Mouse (Mus musculus) ovary, postnatal 14 days (tissue): ENCODE results near the gene Smc6.
A peak's percentile ranks its signal among the peaks of the same experiment; 100 is the strongest.

ENCODE experiments used
- DNase-seq: peaks from one replicate; pipeline ENCODE4 v3.0.0; 2022; ENCODE audit warnings: low spot score

The Smc6 gene

DNA sequence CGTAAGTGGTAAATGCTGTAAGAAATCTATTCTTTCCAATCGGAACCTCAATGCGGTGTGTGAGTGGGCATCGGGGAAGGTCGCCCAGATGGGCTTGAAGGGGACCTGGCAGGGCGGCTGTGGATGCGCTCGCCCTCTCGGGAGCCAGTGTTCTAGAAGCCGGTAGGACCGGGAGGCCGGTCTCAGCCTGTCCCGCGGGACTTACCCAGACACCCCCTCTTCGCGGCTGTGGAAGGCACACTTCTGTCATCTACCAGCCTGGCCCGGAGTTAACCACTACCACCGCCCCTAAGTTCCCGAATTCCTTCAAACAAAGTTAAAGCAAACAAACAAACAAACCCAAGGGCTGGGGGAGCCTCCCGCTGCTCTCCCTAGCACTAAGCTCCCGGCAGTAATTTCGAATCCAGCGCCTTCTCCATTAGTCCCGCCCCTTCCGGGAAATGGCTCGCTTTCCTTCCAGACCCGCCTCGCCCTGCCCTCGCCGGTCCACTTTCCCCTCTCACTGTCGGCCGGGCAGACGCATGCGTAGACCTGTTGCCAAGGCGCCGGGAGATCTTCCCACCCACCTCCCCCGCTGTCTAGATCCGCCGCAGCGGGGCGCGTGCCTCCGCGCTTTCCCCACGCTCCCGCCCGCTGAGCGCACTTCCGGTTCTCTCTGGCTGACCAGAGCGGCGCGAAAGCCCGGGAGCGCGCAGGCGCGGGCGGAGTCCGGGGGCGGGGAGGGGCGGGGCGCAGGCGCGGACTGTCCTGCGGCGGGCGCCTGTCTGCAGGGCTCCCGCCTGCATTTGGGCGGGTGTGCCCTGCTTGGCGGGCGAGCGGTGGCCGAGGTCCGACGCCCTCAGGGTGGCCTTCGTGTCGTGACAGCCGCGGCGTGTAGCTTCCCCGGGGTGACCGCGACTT is at the start of gene Smc6, which contains the start of gene Gen1:
Gene Smc6 (plus strand): TSS at position 505 of the 900 bp plus-strand sequence.
Gene Gen1 (minus strand): TSS at position 420 of the 900 bp plus-strand sequence.
- peak; percentile 93 for DNase-seq

DNA sequence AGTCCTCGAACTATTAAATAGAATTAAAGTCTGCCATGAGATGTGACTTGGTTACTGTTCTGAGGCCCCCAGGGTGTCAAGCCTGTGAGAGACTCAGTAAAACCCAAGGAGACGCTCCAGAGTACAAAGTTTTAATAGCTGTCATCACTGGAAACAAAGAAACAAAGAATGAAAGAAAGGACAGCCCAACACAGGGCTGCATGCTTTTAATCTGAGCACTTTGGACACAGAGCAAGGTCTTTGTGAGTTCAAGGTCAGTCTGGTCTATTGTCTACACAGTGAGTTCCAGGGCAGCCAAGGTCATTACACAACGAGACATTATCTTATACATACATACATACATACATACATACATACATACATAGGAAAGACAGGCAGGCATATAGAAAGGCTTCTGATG is 49.2 kb upstream of the Smc6 start:
- DNase-seq, result no peak

DNA sequence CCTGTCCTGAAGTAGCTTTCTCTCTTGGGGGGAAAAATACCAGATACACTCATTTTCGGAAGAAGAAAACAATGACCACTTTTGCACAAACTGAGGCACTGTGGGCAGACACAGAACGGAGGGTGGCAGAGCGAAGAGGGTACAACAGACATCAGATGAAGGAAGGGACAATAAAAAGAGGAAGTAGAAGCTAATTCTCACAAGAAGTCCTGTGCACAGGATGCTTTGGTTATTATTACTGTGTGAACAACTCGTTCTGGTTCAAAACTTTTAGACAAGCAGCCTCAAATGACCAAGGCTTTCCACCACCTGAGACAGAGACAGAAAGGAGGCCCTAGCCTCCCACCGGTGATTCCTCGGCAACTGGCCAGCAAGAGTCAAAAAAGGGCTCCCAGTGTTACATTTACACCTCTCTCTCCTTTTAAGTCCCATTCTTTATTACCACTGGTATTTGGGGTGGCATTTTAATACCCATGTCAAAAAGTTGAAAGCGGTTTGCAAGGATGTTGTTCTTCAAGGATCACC is 47.9 kb upstream of the Smc6 start:
- no peak for DNase-seq

DNA sequence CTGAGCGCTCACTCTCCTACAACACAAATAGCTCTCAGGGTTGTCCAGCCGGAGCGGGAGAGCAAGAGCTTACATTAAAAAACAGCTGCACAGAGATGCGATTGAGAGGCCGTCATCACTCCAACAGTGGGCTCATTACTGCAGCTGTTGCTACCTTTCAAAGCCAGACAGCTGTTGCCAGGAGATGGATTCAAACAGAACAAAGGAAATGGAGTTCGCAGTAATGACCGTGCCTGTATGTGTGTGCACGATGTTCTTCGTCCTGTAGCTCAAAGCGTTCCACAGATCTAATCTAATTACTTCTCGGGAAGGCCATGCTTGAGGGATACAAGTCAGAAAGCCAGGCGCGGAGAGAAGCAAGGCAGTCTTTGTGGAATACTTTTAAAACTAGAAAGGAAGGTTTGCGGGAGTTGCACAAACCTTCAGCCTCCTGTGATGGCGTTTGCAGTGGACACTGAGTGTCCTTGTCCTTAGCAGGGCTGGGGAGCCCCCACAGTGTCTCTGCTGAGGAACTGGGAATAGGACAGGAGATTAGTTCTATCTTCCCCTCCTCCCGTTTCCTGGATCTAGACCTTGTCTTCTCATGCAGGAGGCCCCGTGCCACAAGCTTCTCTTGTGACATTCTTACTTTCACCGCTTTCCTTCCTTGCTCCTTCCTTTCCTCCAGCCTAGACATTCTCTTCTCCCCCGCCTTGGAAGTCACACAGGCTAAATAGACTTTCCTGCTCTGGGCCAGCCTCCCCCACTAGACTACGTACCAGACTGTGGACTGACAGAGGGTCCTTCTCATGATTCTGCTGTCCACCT is 44.0 kb upstream of the Smc6 start:
- peak; percentile 4 for DNase-seq

DNA sequence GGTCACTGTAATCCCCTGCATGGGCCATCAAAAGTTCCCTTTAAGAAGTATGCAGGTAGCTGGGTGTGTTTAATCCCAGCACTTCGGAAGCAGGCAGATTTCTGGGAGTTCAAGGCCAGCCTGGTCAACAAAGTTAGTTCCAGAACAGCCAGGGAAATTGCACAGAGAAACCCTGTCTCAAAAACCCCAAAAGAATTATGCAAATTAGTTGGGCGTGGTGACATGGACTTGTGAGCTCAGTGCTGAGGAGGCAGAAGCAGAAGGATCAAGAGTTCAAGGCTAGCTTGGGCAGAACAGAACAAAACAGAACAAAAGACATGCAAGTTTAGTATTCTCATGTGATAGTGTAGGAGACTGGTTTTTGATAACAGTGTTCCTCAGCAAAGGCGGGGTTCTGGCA is 43.1 kb upstream of the Smc6 start:
- DNase-seq, result no peak

DNA sequence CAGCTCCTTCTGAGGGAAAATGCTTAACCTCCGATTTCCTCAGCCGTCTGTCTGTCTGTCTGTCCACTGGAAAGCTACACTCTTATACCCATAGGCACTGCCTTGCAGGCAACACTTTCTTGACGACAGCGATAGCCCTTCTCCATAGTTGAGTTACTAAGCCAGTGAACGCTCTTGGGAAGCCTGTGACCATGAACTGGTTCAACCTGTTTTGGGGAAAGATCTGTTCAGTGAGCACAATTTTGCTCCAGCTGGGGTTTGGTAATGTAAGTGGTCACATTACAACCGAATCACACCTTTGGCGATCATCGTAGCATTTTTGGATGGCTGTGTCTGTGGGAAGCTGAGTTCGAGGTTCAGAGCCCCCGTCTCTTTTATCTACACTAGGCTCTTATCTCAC is 42.6 kb upstream of the Smc6 start:
- DNase-seq, result no peak

DNA sequence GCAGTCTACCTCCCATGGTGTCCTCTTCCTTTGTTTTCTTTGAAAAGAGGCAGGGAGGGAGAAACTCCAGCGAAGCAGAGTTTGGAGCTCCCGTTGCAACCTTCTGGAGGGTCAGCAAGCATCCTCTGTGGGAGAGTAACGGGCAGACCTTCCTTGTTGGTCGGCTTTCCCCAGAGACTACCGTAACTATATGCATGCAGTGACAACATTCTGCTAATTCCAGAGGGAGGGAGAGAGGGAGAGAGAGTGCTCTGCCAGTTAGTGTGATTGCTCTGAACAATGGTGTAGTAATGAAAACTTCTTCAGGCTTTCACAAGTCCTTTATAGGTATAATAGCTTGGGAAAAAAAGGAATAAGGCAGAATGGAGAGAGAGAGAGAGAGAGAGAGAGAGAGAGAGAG is 41.0 kb upstream of the Smc6 start:
- no peak for DNase-seq

DNA sequence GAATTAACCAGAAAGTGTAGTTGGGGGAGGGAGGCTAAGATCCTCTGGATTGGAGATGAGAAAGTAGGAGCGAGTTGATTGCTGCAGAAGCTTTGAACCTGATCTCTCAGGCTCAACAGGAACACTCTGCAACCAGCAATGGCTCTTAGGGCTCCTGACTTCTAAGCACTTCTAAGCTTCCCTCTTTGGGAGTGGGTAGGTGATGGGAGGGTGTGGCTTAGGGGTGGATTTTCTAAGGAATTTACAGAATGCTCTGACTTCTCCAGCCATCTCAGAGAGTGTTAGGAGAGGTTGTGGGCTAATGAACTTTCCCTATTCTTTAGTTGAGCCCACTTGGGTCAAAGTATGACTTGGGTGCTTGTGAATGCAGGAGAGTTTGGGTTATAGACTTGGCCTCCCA is 39.6 kb upstream of the Smc6 start:
- DNase-seq, result no peak

DNA sequence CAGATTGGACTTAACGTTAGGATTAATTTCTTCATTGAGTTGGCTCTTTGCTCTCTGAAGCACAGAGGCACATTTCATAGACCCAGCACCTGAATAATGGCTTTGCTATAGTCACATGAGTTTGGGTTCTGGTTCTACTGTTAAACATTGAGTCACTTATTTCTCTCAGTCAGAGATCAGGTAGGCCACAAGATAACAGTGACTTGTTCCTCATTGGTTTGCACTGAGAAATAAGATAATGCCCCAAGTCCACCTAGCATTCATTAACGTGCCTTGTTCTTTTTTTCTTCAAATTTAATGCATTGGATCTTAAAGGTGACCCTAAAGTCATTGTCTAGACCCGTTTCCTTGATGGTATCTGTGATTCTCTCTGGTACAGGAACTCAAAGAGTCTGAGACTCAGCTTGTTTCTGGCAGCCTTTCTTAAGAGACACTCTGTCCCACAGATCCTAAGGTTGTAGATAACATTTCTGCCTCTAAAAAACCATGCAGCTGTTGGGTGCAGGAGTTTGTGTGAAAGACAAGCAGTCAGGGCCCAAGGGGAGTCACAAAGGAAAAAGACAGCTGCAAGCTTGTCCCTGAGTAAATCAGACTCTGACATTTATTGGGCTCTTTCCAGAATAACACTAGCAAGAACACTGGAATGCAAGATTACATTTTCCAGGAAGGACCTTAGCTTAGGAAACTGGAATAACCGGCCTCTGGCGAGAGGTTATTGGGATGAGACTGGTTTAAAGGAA is 39.0 kb upstream of the Smc6 start:
- no peak for DNase-seq

DNA sequence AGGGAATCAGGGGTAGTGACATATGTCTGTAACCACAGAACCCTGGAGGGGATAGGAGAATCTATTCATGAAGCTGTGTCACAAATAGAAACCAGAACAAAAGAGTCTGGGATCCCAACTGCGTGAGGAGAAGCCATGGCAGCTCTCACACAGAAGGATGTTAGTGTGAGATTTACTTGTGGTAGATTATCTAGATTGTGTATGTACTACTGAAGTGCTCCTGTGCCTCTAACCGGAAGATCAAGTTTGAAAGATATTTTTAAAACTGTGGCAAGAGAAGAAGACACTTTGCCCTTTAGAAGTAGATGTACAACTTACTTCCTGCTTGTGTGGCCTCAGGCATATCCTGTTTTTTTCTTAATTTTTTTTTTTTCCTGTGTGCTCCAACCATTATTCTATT is 35.4 kb upstream of the Smc6 start:
- DNase-seq, result no peak

DNA sequence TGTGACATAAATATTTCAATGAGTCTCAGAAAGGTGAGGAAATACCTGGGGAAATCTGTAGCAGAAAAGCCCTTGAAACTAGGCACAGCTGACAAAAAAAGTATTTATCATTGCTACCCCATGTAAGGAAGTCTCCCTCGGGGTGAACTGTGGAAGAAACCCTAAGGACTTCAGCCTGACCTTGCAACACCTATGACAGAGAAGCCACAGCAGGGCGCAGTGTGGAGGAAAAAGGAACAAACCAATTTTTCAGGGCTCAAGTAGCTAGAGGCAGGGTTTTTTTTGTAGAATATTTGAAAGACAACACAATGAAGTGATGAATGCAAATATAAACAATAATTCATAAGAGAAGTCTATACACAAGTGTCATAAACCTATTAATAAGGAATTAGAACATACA is 29.7 kb upstream of the Smc6 start:
- DNase-seq, result no peak

DNA sequence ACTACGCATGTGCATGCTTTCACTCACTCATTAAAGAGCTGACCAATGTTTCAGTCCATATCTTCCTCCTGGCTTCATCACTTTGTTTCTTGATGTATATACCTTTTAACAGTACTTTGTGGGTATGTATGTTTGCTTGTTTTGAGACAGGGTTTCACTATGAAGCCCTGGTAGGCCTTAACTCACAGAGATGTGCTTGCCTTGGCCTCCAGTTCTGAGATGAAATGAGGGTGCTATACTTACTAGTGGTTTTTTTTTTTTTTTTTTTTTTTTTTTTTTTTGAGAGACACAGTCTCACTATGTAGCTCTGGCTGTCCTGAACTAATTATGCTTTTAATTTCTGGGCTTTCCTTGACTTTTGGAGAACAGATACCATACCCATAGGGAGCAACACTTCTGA is 18.2 kb upstream of the Smc6 start:
- DNase-seq, result no peak

DNA sequence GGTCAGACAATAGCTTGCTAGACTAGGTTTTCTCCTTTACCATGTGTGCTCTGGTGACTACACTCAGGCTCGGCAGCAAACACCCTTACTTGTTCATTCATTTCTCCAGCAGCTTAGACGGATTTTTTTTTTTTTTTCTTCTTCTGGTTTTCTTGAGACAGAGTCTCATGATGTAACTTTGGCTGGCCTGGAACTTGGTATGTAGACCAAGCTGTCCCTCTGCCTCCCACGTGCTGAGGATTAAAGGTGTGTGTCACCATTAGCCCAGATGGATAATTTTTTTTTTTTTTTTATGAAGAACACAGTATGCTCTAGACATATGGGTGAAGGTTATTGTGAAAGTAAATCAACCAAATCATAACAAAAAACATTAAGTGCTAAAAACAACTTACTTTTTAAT is 15.4 kb upstream of the Smc6 start:
- DNase-seq, result no peak

DNA sequence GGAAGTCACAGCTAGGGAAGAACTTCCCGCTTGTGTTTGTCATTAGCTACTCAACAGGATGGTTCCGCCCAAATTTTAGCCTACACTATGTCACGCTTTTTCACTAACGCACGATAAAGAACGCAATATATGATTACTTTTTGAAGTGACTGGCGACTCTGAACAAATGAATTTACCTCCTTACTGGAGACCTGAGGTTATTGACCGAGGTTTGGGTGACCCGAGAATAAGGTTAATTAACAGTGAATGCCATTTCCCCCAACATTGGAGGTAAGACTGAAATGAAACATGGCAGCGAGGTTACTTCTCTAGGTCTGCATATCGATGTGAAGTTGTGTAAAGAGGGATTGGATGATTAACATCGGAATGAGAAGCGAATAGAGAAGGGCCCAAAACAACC is 791 bp upstream of the Smc6 start:
- DNase-seq, result no peak

DNA sequence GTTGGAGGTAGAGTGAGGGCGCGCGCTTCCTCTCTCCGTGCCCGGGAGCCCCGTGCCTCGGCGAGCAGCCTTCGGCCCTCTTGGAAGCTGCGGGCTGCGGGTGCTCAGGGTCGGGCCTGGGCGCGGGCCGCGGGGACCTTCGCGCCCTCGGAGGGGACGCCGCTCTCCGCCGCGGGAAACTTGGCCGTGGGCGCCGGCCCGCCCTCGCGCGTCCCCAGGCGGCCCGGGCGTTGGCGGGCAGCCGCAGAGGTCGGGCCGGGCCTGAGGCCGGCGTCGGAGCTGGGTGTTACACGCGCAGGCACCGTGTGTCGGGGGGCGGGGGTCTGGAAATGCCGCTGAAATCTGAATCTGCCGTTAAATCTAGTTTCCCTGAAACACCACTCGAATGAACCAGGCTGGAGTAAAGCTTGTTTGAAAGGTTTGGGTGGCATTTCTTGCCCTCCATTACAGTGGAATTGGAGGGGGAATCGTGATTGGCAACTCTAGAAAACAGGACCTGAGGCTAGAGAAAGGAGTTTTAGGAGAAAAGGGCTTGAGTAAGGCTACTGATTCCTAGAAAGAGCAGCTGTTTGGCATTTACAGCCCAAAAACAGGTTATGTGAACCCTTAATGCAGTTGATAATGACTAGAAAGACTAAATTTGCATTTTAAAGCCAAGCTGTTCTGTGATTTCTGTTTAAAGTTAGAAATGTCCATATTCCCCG is 748 bp downstream of the Smc6 start:
- peak; percentile 41 for DNase-seq

DNA sequence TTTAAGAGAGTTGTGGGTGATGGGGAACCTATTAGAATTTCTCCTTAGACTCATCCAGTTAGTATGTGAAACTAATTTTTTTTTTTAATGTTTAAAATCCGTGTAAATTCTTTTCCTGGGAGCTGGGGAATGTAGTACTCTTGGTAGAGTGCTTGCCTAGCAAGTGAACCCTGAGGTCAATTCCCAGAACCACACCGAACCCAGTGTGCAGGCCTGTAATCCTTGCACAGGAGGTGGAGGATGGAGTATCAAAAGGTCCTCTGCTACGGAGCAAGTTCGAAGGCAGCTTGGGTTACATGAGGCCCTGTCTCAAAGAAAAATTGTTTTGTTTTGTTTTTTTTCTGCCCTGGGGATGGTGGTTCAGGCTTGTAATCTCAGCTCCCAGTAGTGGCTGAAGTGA is 1.3 kb downstream of the Smc6 start:
- DNase-seq, result no peak

DNA sequence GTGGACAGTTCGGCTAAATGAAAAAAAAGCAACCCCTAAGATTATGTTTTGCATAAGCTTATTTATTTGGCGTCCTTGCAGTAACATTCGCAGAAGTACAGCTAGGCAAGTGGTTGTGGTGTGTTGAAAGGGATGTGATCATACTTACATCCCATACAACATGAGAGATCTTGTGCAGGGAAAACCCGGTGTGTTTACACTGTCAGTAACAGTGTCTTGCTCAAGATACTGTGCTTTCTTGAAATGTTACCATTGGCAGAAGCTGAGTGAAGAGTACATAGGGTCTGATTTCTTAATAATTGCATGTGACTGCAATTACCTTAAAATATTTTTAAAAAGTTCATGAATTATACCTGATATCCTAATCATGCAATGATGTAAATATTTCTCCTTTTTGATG is 6.9 kb downstream of the Smc6 start:
- no peak for DNase-seq

DNA sequence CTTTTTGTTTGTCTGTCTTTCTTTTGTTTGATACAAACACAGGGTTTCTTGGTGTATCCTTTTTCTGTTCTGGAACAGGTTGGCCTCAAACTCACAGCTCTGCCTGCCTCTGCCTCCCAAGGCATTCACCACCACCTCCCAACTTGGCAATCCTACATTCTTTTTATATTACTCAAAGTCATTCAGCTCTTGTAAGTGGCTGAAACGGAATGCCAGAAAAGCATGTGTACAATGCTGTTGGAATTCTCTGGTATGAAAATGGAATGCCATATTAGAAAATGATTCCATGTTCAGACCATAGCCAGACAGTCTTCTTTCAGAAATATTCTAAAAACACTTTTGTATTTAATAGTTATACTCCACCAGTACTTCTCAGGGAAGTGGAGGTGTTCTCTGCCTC is 7.5 kb downstream of the Smc6 start:
- DNase-seq, result no peak

DNA sequence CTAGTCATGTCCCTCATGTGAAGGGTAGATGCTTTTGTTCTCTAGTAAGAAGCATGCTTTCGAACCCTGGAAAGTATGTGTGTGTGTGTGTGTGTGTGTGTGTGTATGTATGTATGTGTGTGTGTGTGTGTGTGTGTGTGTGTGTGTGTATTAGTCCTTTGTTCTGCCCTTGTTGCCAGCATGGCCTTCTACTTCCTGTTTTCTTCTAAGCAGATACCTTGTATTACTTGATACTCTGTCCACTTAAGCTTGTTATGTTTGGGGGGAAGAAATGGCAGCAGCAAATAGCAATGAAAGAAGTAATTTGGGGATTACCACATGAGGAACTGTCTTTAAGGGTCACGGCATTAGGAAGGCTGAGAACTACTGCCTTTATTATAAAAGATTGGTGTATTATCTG is 10.9 kb downstream of the Smc6 start:
- no peak for DNase-seq

DNA sequence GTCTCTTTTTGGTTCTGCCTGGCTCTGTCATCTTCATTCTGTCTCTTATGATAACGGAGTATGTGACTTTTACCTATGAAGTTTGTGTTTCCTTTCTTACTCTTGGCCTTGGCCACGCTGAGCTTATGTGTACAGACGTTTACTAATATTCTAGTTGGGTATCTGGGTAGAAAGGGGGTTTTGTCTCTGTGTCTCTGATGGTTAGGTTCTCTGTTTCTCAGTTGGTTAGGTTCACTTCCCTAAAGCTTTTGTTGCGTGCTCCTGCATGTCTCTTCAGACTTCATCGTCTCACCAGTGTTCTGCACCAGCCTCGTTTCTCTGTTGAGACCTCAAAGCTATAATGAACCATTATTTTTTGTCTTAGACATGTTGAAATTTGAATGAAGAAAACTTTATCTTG is 11.5 kb downstream of the Smc6 start:
- DNase-seq, result no peak

DNA sequence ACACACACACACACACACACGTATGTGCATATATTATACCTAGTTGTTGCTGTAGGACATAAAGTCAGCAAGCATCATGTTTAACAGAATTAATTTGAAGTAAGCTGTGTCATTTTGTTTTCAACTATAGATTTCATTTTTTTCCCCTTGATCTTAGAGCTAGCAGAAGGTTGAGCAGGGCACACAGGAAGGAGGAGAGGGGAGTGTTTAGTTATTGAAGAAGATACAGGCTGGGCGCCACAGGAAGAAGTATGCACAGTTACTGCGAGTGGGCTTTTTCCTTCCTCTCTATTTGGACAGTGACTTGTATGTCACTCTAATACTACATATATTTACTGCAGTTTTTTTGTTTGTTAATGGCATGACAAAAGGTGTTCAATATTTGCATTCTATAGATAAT is 14.2 kb downstream of the Smc6 start:
- DNase-seq, result no peak

DNA sequence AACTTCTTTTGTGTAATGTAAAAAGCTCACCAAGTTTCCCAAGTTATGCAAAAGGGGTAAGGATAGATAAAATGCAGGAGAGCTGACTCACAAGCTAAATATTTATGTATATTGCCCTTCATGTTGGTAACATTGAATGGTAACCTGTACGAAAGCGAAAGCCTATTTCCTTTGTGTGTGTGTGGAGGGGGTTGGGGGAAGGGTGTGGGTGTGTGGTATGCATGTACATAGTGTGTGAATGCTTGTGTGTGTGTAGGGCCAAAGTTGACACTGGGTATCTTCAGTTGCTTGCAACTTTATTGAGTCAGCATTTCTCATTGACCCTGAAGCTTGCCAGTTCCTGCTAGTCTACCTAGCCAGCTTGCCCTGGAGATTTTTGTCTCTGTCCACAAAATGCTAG is 15.9 kb downstream of the Smc6 start:
- DNase-seq, result no peak
